Mouse (Mus musculus) hindbrain, embryonic 11.5 days (tissue): ENCODE results near the gene Atp7b. TPM values are rescaled to one million over a fixed set of nuclear protein-coding genes. Genes with fewer than 3 reads are reported as not detected.

Experiments used
- ATAC-seq: fragments of 200-750 bp; cut with Nextera tagmentation; 2 replicates; pipeline ENCODE4 v1.8.0; 2017; ENCODE audit warnings: mild to moderate bottlenecking, moderate TSS enrichment, moderate library complexity; ENCODE audit not compliant: low FRiP score
- DNase-seq: peaks from one replicate; pipeline ENCODE4 v3.0.0-alpha.2; 2015; ENCODE audit warnings: low spot score
- H3K27ac ChIP-seq: fragments of 300-500 bp; sonication (generic); 2 replicates; pipeline ENCODE4 v1.5.1; 2014; ENCODE audit warnings: mild to moderate bottlenecking, low read depth, low read length
- H3K27me3 ChIP-seq: fragments of 300-500 bp; sonication (generic); 2 replicates; pipeline ENCODE4 v1.6.1; 2014; ENCODE audit warnings: mild to moderate bottlenecking, low read length, moderate library complexity, mixed read lengths; ENCODE audit not compliant: control insufficient read depth, insufficient read depth
- H3K36me3 ChIP-seq: fragments of 300-500 bp; sonication (generic); 2 replicates; pipeline ENCODE4 v1.6.1; 2014; ENCODE audit warnings: mild to moderate bottlenecking, low read length, moderate library complexity, mixed read lengths; ENCODE audit not compliant: control insufficient read depth, insufficient read depth
- H3K4me1 ChIP-seq: fragments of 300-500 bp; sonication (generic); replicated peaks from 2 replicates; pipeline ENCODE4 v1.6.1; 2014; ENCODE audit warnings: low read length, mixed read lengths; ENCODE audit not compliant: control insufficient read depth, insufficient read depth
- H3K4me2 ChIP-seq: fragments of 300-500 bp; sonication (generic); replicated peaks from 2 replicates; pipeline ENCODE4 v1.6.1; 2014; ENCODE audit warnings: mild to moderate bottlenecking, low read depth, low read length
- H3K4me3 ChIP-seq: fragments of 300-500 bp; sonication (generic); 2 replicates; pipeline ENCODE4 v1.5.1; 2014; ENCODE audit warnings: low read depth, low read length
- H3K9ac ChIP-seq: fragments of 300-500 bp; sonication (generic); 2 replicates; pipeline ENCODE4 v1.6.1; 2014; ENCODE audit warnings: low read depth, low read length
- H3K9me3 ChIP-seq: fragments of 300-500 bp; sonication (generic); 2 replicates; pipeline ENCODE4 v1.6.1; 2016; ENCODE audit warnings: low read length; ENCODE audit not compliant: control insufficient read depth
- WGBS: fragments of 180-500 bp; shearing (Covaris S2); extraction: QIAGEN DNeasy Blood & Tissue Kit; methylation state at CpG from one replicate; pipeline ENCODE4 v1.1.7; 2014; 5-methylcytosine and 5-hydroxymethylcytosine counted together
- polyA plus RNA-seq: library from polyadenylated mRNA; unstranded; fragments of >200 nt; fragmentation: Nextera tagmentation; extraction: Ambion mirVana; gene quantifications from 2 replicates; pipeline ENCODE4 v1.2.1, GENCODE M21; 2014

Gene Atp7b
- polyA plus RNA-seq: 1.3 and 1.9 TPM in 2 replicates

- Histone ChIP-seq H3K27ac (0 out of 2 replicates have a peak within 1 kb of the TSS, but pooled peaks have one; percentile 9), H3K36me3 (0 out of 2 replicates have a peak, but pooled peaks cover under 1% of the 10 kb centered on the region), H3K9me3 (no peaks in the 10 kb centered on the region), H3K9ac (peak within 1 kb of the TSS; percentile 71), H3K4me1 (no peaks in the 10 kb centered on the region), H3K4me2 (peak within 1 kb of the TSS; percentile 81), H3K27me3 (no peaks in the 10 kb centered on the region), H3K4me3 (peak within 1 kb of the TSS; percentile 69)
- DNase-seq: no peak
- 1% methylated on average over 45 of the region's 46 CpGs for WGBS
- peak; percentile 94 for ATAC-seq
Observed at GRCm38 (mm10) chr8:22059821-22060445, at the start of gene Atp7b. Gene Atp7b, minus strand, starts transcription at chr8:22060305.

- H3K27me3 ChIP-seq: no peaks in the 10 kb centered on the region
- H3K27ac ChIP-seq: no peak overlapping the region
- no peaks in the 10 kb centered on the region for H3K9me3 ChIP-seq
- H3K9ac ChIP-seq: no peak overlapping the region
- WGBS: 76% methylated on average over 4 of the region's 4 CpGs
- ATAC-seq (no peak), DNase-seq (no peak)
- no peak overlapping the region for H3K4me2 ChIP-seq
- H3K4me3 ChIP-seq: no peak overlapping the region
- no peaks in the 10 kb centered on the region for H3K36me3 ChIP-seq
- H3K4me1 ChIP-seq: no peaks in the 10 kb centered on the region
Observed at GRCm38 (mm10) chr8:22107020-22107419, 46.9 kb upstream of the Atp7b start.

- no peaks in the 10 kb centered on the region for H3K4me1 ChIP-seq
- H3K27ac ChIP-seq: no peak overlapping the region
- DNase-seq (peak; percentile 21), ATAC-seq (no peak)
- H3K9ac ChIP-seq: no peak overlapping the region
- 56% methylated on average over 8 of the region's 8 CpGs for WGBS
- H3K4me3 ChIP-seq: no peak overlapping the region
- H3K4me2 ChIP-seq: no peak overlapping the region
- H3K9me3 ChIP-seq: no peaks in the 10 kb centered on the region
- no peaks in the 10 kb centered on the region for H3K27me3 ChIP-seq
- no peaks in the 10 kb centered on the region for H3K36me3 ChIP-seq
Observed at GRCm38 (mm10) chr8:22091568-22091967, 31.5 kb upstream of the Atp7b start.

- DNase-seq: no peak
- H3K4me2 ChIP-seq: no peak overlapping the region
- no peak overlapping the region for H3K9ac ChIP-seq
- H3K4me3 ChIP-seq: no peak overlapping the region
- H3K27ac ChIP-seq: no peak overlapping the region
- 93% methylated on average over 4 of the region's 4 CpGs for WGBS
- H3K27me3 ChIP-seq: no peaks in the 10 kb centered on the region
- H3K9me3 ChIP-seq: no peaks in the 10 kb centered on the region
- ATAC-seq: no peak
- no peaks in the 10 kb centered on the region for H3K4me1 ChIP-seq
- no peaks in the 10 kb centered on the region for H3K36me3 ChIP-seq
Observed at GRCm38 (mm10) chr8:22089226-22089625, 29.1 kb upstream of the Atp7b start.

- ATAC-seq (no peak), DNase-seq (no peak)
- H3K36me3 ChIP-seq: no peaks in the 10 kb centered on the region
- no peaks in the 10 kb centered on the region for H3K9me3 ChIP-seq
- 85% methylated on average over 9 of the region's 9 CpGs for WGBS
- no peak overlapping the region for H3K9ac ChIP-seq
- no peak overlapping the region for H3K4me3 ChIP-seq
- H3K4me2 ChIP-seq: no peak overlapping the region
- H3K27ac ChIP-seq: no peak overlapping the region
- no peaks in the 10 kb centered on the region for H3K4me1 ChIP-seq
- no peaks in the 10 kb centered on the region for H3K27me3 ChIP-seq
Observed at GRCm38 (mm10) chr8:22079313-22080007, 19.4 kb upstream of the Atp7b start.

GRCm38 (mm10) chr8:22061126-22061525, 1.0 kb upstream of the Atp7b start:
- no peak for DNase-seq
- H3K9ac ChIP-seq: no peak overlapping the region

GRCm38 (mm10) chr8:22060446-22060889, 363 bp upstream of the Atp7b start, which contains the start of gene Alg11:
Gene Alg11, plus strand, starts transcription at chr8:22060721.
- DNase-seq (peak; percentile 98), ATAC-seq (peak; percentile 100)
- H3K4me2 ChIP-seq: peak within 1 kb of the TSS; percentile 81
- H3K9ac ChIP-seq: peak within 1 kb of the TSS; percentile 71
- H3K27me3 ChIP-seq: no peaks in the 10 kb centered on the region
- no peaks in the 10 kb centered on the region for H3K4me1 ChIP-seq
- H3K4me3 ChIP-seq: peak within 1 kb of the TSS; percentile 69
- under 1% methylated on average over 35 of the region's 36 CpGs for WGBS
- peaks cover 5% of the 10 kb centered on the region; the same call in 1 of the 2 replicates for H3K36me3 ChIP-seq
- 0 out of 2 replicates have a peak within 1 kb of the TSS, but pooled peaks have one; percentile 9 for H3K27ac ChIP-seq
- H3K9me3 ChIP-seq: no peaks in the 10 kb centered on the region

More at GRCm38 (mm10) chr8:22061126-22061525, 1.0 kb upstream of the Atp7b start:
- 7% methylated on average over 3 of the region's 3 CpGs for WGBS
- Histone ChIP-seq H3K4me2 (peak overlapping the region; percentile 49), H3K27me3 (no peaks in the 10 kb centered on the region), H3K9me3 (peaks cover 3% of the 10 kb centered on the region; the same call in 1 of the 2 replicates), H3K4me1 (no peaks in the 10 kb centered on the region), H3K27ac (no peak overlapping the region), H3K4me3 (peak overlapping the region; percentile 69), H3K36me3 (peaks cover 10% of the 10 kb centered on the region)
- no peak for ATAC-seq

- no peaks in the 10 kb centered on the region for H3K27me3 ChIP-seq
- H3K4me2 ChIP-seq: peak overlapping the region; percentile 81
- no peaks in the 10 kb centered on the region for H3K4me1 ChIP-seq
- H3K27ac ChIP-seq: no peak overlapping the region
- no peak overlapping the region for H3K9ac ChIP-seq
- WGBS: 38% methylated on average over 11 of the region's 11 CpGs
- H3K36me3 ChIP-seq: no peaks in the 10 kb centered on the region
- ATAC-seq: no peak
- DNase-seq: no peak
- H3K4me3 ChIP-seq: peak overlapping the region; percentile 69
- no peaks in the 10 kb centered on the region for H3K9me3 ChIP-seq
Observed at GRCm38 (mm10) chr8:22059153-22059738, 859 bp downstream of the Atp7b start.
